Mouse (Mus musculus): ENCODE measurements around the gene Vps53.

Vps53 gene

DNA sequence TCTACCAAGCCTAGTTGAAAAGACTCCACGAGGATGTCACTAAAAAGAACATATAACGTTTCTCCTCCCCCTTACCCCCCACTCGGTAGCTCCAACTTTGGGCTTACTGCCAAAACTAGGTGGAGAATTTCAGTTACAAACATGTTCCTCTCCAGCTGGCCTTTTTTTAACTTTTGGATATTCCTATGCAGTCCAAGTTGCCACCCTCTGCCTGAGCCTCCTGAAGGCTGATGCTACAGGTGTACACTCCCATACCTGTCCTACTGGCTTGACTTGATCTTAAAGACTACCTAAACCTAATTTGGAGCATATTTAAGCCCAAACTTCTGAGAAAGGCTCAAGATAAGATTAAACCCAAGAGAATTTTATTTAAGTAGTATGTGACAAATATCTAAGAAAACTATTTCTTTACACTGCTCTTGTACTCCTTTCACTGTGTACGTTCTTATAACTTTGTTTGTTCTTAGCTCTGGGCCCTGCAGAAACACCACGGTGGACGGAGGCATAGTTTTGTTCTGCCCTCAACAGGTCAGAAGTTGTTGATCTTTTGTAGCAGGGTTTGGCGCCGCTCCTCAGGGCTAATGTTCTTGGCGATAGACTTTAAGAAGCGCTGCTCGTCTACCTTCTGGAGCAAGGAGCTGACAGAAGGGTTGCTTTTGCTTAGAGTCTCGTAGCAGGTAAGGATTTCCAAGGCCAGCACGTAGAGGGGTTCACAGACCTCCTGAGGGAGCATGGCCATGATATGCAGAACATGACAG is 31.0 kb upstream of the Vps53 start:
- TF ChIP-seq CTCF (conservative IDR thresholded peaks at IDR 0.05; ENCODE audit: low read length), result no peak
- no peak for TF ChIP-seq NANOG (IDR thresholded peaks at IDR 0.05; ENCODE audit: borderline replicate concordance, low read length)
- no peak for TF ChIP-seq POU5F1 (IDR thresholded peaks at IDR 0.05; ENCODE audit: borderline replicate concordance, low read length)
- Histone ChIP-seq H3K27me3 (ENCODE audit: insufficient read depth, low read length) (no peaks in the 10 kb centered on the region), H3K9me3 (ENCODE audit: low read length) (no peaks in the 10 kb centered on the region), H3K4me3 (replicated peaks; ENCODE audit: low read length) (no peak overlapping the region), H3K4me1 (replicated peaks; ENCODE audit: low read depth, low read length) (peaks cover 34% of the 10 kb centered on the region), H3K36me3 (ENCODE audit: insufficient read depth, low read length) (peaks cover 98% of the 10 kb centered on the region)

DNA sequence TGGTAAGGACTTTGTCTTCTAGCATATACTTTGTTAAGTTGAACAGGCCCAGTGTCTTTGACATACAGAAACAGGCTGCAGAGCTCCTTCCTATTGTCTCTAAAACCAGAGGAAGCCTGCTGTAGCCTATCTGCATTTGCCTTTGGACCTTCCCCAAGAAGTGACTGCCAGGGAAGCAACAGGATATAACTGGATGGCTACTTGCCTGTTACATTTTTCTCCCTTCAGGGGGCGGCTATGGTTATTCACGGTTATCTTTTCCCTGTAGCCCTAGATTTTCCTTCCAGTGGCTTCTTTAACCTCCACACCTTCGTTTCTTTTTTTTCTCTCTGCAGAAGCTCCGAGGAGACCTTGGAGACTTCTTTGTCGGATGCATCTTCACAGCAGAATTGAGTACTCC is 27.3 kb upstream of the Vps53 start:
- no peaks in the 10 kb centered on the region for H3K9me3 ChIP-seq (ENCODE audit: low read length)
- peaks cover 64% of the 10 kb centered on the region for H3K36me3 ChIP-seq (ENCODE audit: insufficient read depth, low read length)
- H3K27me3 ChIP-seq (ENCODE audit: insufficient read depth, low read length), result peaks cover 25% of the 10 kb centered on the region
- H3K4me3 ChIP-seq (replicated peaks; ENCODE audit: low read length), result no peak overlapping the region
- peaks cover 16% of the 10 kb centered on the region for H3K4me1 ChIP-seq (replicated peaks; ENCODE audit: low read depth, low read length)
- TF ChIP-seq POU5F1 (IDR thresholded peaks at IDR 0.05; ENCODE audit: borderline replicate concordance, low read length) (no peak), NANOG (IDR thresholded peaks at IDR 0.05; ENCODE audit: borderline replicate concordance, low read length) (no peak), CTCF (conservative IDR thresholded peaks at IDR 0.05; ENCODE audit: low read length) (no peak)

DNA sequence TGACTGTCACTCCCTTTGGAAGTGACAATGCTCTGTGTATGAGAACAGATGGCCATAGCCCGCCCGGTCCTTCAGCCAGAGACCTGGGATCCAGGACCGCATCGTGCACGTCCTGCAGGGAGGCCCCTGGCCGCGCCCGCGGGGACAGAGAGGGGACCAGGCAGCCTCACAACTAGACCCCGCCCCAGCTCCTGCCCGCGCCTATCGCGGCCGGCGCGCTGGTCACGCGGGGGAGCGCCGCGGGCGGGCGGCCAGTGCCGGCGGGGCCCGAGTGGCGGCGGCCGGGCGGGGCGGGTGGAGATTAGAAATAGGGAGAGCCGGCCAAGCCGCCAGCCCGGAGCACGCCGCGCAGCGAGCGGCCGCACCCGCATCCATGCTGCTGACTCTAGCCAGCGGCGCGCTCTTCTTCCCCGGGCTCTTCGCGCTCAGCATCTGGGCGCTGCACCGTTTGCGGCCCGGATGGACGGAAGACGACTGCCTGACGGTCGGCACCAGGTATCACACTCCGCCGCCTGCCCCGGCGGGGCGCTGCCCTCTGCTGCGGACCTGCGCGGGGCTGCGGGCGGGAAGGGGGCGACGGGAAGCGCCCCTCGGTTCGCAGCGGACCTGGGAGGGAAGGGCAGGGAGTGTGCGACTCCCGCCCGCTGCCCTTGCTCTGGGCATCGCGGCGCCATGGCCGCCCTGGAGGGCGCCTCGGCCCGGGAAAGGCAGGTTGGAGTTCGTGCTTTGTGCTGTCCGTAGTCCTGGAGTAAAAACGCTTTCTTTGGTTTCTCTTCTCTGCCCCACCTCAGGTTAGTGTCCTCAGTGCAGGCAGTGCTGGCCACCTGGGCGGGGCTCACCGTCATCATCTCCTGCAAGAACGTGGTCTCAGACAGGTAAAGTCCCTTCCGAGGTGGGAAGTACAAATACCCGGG is 22.6 kb upstream of the Vps53 start:
- TF ChIP-seq CTCF (conservative IDR thresholded peaks at IDR 0.05; ENCODE audit: low read length), result no peak
- Histone ChIP-seq H3K9me3 (ENCODE audit: low read length) (no peaks in the 10 kb centered on the region), H3K36me3 (ENCODE audit: insufficient read depth, low read length) (peaks cover 16% of the 10 kb centered on the region; the same call in 1 of the 2 replicates)

DNA sequence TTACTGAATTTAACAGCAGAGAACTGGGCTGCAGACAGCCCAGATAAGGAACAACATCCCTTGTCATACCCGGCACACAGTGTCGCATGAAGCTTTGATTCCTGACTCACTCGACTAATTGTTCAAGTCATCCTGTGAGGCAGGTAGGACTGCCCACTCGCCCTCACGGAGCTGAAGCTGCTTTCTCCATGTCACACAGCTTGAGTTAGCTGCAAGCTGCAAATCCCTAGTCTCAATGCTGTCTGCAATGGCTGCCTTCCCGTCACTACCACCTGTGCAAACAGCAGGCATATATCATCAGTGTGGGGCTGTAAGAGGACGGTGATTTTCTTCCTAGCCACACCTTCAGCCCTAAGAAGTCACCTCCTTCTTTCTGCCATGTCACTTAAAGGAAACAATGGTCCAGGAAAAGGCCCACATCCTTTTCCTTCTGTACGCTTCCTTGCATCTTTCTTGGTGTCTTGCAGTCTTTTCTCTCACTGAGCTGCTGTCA is 17.6 kb upstream of the Vps53 start:
- no peaks in the 10 kb centered on the region for H3K9me3 ChIP-seq (ENCODE audit: low read length)
- H3K36me3 ChIP-seq (ENCODE audit: insufficient read depth, low read length), result no peaks in the 10 kb centered on the region
- peaks cover 21% of the 10 kb centered on the region for H3K4me1 ChIP-seq (replicated peaks; ENCODE audit: low read depth, low read length)

More for the DNA sequence above, 22.6 kb upstream of the Vps53 start:
- H3K4me1 ChIP-seq (replicated peaks; ENCODE audit: low read depth, low read length), result peaks cover 17% of the 10 kb centered on the region
- H3K4me3 ChIP-seq (replicated peaks; ENCODE audit: low read length), result peak overlapping the region; percentile 95
- H3K27me3 ChIP-seq (ENCODE audit: insufficient read depth, low read length), result peaks cover 42% of the 10 kb centered on the region

DNA sequence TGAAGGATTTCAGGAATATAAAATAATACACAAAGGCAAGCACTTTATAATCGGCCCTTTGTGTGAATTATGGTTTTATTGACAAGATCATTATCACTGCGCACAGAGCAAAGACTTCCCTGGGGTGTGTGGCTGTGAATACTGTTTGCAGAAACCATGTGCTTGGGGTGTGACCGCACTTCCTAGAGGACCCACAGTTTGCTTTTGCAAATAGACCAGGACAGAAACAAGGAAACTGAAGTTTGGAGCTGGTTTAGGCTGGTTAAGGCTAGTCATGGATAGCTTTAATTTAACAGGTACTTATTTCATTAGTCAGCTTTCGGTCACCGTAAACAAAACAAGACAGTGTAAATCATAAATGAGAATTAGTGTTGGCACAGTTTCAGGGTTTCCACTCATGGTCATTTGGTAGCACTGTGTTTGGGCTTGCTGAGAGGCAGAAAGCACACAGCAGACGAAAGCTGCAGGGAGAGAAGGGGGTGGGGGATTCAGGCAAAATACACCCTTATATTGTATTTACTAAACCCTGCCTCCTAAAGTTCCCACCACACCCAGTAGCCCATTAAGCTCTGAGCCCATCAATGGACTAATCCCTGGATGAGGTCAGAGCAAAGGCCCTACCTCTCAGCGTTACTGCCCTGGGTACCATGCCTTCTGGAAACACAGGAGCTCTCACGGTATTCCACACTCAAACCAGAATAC is 17.0 kb upstream of the Vps53 start:
- Histone ChIP-seq H3K4me3 (replicated peaks; ENCODE audit: low read length) (no peak overlapping the region), H3K4me1 (replicated peaks; ENCODE audit: low read depth, low read length) (peaks cover 18% of the 10 kb centered on the region), H3K27me3 (ENCODE audit: insufficient read depth, low read length) (peaks cover 14% of the 10 kb centered on the region), H3K36me3 (ENCODE audit: insufficient read depth, low read length) (no peaks in the 10 kb centered on the region), H3K9me3 (ENCODE audit: low read length) (no peaks in the 10 kb centered on the region)
- TF ChIP-seq POU5F1 (IDR thresholded peaks at IDR 0.05; ENCODE audit: borderline replicate concordance, low read length) (no peak), CTCF (conservative IDR thresholded peaks at IDR 0.05; ENCODE audit: low read length) (no peak), NANOG (IDR thresholded peaks at IDR 0.05; ENCODE audit: borderline replicate concordance, low read length) (no peak)

More for the DNA sequence above, 17.6 kb upstream of the Vps53 start:
- Histone ChIP-seq H3K27me3 (ENCODE audit: insufficient read depth, low read length) (peaks cover 18% of the 10 kb centered on the region), H3K4me3 (replicated peaks; ENCODE audit: low read length) (no peak overlapping the region)
- TF ChIP-seq CTCF (conservative IDR thresholded peaks at IDR 0.05; ENCODE audit: low read length) (no peak), POU5F1 (IDR thresholded peaks at IDR 0.05; ENCODE audit: borderline replicate concordance, low read length) (no peak), NANOG (IDR thresholded peaks at IDR 0.05; ENCODE audit: borderline replicate concordance, low read length) (no peak)

DNA sequence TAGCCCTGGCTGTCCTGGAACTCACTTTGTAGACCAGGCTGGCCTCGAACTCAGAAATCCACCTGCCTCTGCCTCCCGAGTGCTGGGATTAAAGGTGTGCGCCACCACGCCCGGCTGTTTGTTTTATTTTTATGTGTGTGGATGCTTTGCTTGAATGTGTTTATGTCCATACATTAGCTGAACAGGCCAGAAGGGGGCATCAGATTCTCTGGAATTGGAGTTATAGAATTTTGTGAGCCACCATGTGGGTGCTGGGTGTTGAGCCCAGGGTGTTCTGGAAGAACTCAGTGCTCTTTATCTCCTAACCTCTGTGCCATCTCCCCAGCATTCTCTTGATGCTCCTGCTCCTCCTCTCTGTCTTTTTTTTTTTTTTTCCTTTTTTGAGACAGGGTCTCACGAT is 7.5 kb upstream of the Vps53 start:
- TF ChIP-seq CTCF (conservative IDR thresholded peaks at IDR 0.05; ENCODE audit: low read length) (no peak), POU5F1 (IDR thresholded peaks at IDR 0.05; ENCODE audit: borderline replicate concordance, low read length) (no peak), NANOG (IDR thresholded peaks at IDR 0.05; ENCODE audit: borderline replicate concordance, low read length) (no peak)

DNA sequence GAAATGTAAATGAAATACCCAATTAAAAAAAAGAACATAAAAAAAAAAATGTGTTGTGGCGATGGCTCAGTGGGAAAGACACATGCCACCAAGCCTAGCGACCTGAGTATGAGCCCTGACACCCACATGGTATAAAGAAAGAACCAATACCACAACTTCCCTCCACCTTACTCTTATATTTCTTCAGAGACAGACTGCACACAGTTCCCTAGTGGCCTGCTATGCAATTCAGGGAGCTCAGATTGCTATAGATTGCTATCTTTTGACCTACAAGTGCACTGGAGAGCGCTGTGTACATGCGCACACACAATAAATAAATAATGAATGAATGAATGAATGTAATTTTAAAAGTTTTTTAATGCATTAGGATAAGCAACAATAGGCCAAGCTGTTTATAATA is 4.3 kb upstream of the Vps53 start:
- Histone ChIP-seq H3K27me3 (ENCODE audit: insufficient read depth, low read length) (no peaks in the 10 kb centered on the region), H3K4me3 (replicated peaks; ENCODE audit: low read length) (no peak overlapping the region), H3K4me1 (replicated peaks; ENCODE audit: low read depth, low read length) (peaks cover 8% of the 10 kb centered on the region), H3K9me3 (ENCODE audit: low read length) (no peaks in the 10 kb centered on the region), H3K36me3 (ENCODE audit: insufficient read depth, low read length) (no peaks in the 10 kb centered on the region)
- TF ChIP-seq POU5F1 (IDR thresholded peaks at IDR 0.05; ENCODE audit: borderline replicate concordance, low read length) (no peak), NANOG (IDR thresholded peaks at IDR 0.05; ENCODE audit: borderline replicate concordance, low read length) (no peak), CTCF (conservative IDR thresholded peaks at IDR 0.05; ENCODE audit: low read length) (no peak)

More for the DNA sequence above, 7.5 kb upstream of the Vps53 start:
- Histone ChIP-seq H3K4me3 (replicated peaks; ENCODE audit: low read length) (no peak overlapping the region), H3K9me3 (ENCODE audit: low read length) (no peaks in the 10 kb centered on the region), H3K27me3 (ENCODE audit: insufficient read depth, low read length) (no peaks in the 10 kb centered on the region; the same call in 1 of the 2 replicates), H3K4me1 (replicated peaks; ENCODE audit: low read depth, low read length) (no peaks in the 10 kb centered on the region), H3K36me3 (ENCODE audit: insufficient read depth, low read length) (no peaks in the 10 kb centered on the region)

DNA sequence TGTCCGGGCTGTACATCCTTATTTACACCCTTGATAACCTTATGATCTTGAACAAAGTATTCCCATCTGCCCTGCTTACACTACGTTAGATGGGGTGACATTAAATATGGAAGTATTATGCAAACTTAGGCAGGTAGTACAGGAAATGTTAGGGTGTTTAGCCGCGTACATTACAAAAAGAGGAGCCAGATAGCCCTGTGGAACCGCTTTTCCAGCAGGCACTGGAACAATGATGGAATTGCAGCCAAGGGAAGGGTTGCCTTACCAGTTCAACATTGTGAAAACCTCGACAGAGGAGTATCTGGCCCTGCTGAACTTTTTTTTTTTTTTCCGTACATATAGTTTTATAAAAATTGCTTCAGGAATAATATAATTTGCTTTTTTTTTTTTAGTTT is 696 bp upstream of the Vps53 start:
- Histone ChIP-seq H3K27me3 (ENCODE audit: insufficient read depth, low read length) (no peaks in the 10 kb centered on the region), H3K4me3 (replicated peaks; ENCODE audit: low read length) (peak overlapping the region; percentile 97), H3K36me3 (ENCODE audit: insufficient read depth, low read length) (peaks cover 12% of the 10 kb centered on the region), H3K9me3 (ENCODE audit: low read length) (no peaks in the 10 kb centered on the region), H3K4me1 (replicated peaks; ENCODE audit: low read depth, low read length) (peaks cover 15% of the 10 kb centered on the region)
- TF ChIP-seq NANOG (IDR thresholded peaks at IDR 0.05; ENCODE audit: borderline replicate concordance, low read length) (no peak), CTCF (conservative IDR thresholded peaks at IDR 0.05; ENCODE audit: low read length) (no peak), POU5F1 (IDR thresholded peaks at IDR 0.05; ENCODE audit: borderline replicate concordance, low read length) (no peak)

Measured in E14TG2a.4 (cell line).